Mouse (Mus musculus): ENCODE data around the gene Maml1. TPM values are rescaled to one million over a fixed set of nuclear protein-coding genes. Genes with fewer than 3 reads are reported as not detected.

Gene Maml1
- total RNA-seq, 2 experiments from 2014 or later: 8.8 to 8.9 TPM

GRCm38 (mm10) chr11:50252166-50252565 lies 39.9 kb downstream of the Maml1 start:
- DNase-seq (ENCODE audit: low spot score in 2 of 2): no peak
- intact Hi-C loops (cut with DNase I): no loop called here

DNA sequence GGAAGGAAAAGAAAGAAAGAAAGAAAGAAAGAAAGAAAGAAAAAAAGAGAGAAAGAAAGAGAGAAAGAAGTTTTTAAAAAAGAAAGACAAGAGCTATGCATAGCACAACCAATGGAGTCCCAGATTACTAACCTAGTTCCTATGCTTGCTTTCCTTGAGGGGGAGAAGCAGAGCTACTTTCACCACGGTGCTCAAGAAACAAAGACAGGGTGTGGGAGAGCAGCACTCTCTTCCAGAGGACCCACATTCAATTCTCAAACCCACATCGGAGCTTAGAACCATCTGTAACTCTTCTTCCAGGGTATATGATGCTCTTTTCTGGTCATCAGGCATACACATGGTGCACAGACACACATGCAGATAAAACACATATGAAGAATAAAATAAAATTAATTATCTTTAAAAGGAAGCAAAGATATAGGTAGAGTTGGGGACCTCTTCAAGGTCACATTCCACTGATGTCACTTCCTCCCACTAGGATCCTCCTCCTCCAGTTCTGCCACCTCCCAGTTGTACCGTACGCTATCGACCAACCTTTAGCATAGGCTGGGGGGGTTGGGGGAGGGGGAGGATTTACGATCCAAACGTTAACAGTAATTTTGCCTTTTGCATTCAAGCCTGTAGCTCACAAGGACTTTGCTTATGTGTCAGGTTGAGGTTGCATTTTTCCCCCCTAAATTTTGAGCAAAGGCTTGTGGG lies 43.5 kb downstream of the Maml1 start:
- intact Hi-C loops (cut with DNase I): no loop called here
- DNase-seq (ENCODE audit: low spot score in 2 of 2): no peak

DNA sequence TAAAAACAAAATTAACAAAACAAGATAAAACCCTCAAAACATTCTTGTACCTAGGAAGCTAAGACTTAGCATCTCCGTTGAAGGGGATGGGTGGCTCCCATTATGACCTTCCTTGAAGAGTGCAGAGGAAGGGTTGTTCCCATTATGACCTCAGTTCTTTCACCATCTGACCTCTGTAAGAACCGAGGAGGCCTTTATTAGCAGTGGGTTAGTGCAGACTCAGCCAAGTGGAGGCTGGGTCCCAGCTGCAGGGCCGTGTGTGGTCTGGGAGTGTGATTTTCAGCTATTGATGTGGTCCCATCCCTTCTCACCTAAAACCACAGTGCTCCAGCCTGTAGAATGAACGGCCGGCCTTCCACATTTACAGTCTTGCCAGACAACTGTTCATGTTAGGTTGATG lies 46.8 kb downstream of the Maml1 start:
- no peak for DNase-seq (ENCODE audit: low spot score in 2 of 2)
- intact Hi-C loops (cut with DNase I): no loop called here

- intact Hi-C loops (cut with DNase I): no loop called here
- no peak for DNase-seq (ENCODE audit: low spot score in 2 of 2)
Observed at GRCm38 (mm10) chr11:50243926-50244325, 48.2 kb downstream of the Maml1 start.

DNA sequence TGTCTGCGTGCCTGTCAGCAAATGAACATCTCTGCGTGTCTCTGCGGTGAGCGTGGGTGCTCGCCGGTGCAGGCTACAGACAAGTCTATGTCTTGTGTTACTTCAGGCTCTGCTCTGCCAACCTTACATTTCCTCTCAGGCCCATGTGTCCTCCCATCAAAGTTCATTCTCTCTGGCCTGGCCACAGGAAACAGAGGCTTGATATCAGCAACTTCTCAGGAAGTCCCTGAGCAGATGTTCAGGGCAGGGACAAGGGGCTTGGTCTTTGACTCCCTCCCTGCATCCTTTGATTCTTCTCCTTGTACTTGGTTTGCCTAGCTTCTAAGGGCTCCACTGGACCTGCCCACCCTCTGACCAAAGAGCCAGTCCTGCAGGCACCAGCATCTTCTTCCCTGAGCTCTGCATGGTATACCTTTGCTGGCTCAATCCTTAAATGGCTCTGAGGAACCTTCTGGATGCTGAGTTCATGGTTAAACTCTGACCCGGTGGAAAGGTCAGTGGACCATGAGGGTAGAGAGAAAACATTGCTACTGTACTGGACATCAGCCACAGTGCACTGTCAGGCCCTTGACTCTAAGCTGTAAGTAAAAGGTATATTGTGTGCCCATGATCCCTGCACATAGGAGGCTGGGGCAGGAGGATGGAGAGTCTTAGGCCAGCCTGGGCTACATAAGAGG lies 51.7 kb downstream of the Maml1 start:
- intact Hi-C loops (cut with DNase I): no loop called here
- peak in 1 of 2 experiments; percentile 43 for DNase-seq (ENCODE audit: low spot score in 2 of 2)

DNA sequence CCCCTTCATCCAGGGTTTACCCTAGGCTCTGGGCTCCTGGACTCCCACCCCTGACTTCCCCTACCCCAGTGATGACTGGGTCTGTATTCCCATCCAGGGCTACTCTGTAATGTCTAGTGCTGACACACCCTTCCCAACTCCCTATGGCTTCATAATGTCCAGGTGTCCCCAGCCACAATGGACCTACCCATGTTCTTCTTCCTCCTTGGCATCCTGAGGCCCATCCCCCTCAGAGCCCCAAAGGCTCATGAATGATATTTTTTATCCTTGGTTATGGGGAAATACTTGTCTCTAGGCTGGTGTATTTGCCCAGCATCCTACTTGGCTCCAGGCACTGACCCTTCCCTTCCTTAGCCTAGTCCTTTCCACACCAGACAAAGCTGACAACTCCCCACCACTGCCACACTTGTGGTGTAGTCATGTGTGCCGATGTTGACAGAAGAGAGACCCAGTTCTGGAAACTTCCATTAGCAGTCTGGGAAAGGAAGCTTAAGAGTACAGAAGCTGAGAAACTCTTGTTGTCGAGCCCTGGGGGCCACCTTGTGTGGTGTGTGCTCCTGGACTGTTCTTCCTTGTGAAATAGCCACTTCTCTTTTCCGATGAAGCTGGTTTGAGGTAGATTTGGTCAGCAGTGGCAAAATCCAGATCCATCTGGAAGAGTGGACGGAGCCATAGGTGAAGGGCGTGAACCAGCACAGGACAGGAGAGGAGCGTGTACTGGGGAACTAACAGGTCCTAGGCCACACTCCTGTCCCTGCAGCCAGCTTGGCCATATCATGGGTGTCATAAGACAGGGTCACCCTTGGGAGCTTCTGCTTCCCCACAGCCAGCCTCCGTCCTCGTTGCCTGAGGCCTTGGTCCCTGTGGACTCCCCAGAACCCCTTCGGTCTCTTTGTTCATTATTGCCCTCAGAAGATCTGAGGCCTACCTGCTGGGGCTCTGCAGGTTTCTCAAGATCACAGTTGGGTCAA lies 53.0 kb downstream of the Maml1 start:
- no peak for DNase-seq (ENCODE audit: low spot score in 2 of 2)
- intact Hi-C loops (cut with DNase I): loop anchor here (5.0 kb wide), 2 partner anchors 53 to 123 kb away; partner anchors contain the start of gene Maml1

GRCm38 (mm10) chr11:50238324-50238723 lies 53.8 kb downstream of the Maml1 start, which contains the start of gene Ltc4s:
Ltc4s (minus strand) TSS chr11:50238616.
- DNase-seq (ENCODE audit: low spot score in 2 of 2): no peak
- intact Hi-C loops (cut with DNase I): loop anchor here (5.0 kb wide), 2 partner anchors 54 to 124 kb away; partner anchors contain the start of gene Maml1

- no peak for DNase-seq (ENCODE audit: low spot score in 2 of 2)
Observed at GRCm38 (mm10) chr11:50236937-50237835, 54.9 kb downstream of the Maml1 start.

DNA sequence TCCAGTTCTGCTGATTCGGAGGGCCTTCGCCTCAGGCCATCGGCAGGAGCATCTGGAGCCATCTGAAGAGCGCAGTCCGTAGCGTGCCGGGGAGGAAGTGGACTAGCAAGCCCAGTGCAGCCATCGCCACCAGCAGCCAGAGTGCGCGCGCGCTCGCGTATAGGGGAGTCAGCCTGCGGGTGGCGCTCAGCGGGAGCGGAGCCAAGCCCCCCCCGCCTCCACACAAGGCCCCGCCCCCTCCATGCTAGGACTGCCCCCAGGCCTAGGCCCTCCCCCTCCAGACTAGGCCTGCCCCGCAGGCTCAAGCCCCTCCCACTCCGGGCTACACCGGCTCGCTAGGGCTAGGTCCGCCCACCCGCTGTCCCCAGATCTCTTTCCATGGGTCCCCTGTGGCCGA lies 55.6 kb downstream of the Maml1 start:
- intact Hi-C loops (cut with DNase I): loop anchor here (5.0 kb wide), 2 partner anchors 56 to 126 kb away; partner anchors contain the start of gene Maml1
- DNase-seq (ENCODE audit: low spot score in 2 of 2): peak; percentile 83 to 85

More at GRCm38 (mm10) chr11:50236937-50237835, 54.9 kb downstream of the Maml1 start:
- intact Hi-C loops (cut with DNase I): loop anchor here (5.0 kb wide), 2 partner anchors 55 to 125 kb away; partner anchors contain the start of gene Maml1

DNA sequence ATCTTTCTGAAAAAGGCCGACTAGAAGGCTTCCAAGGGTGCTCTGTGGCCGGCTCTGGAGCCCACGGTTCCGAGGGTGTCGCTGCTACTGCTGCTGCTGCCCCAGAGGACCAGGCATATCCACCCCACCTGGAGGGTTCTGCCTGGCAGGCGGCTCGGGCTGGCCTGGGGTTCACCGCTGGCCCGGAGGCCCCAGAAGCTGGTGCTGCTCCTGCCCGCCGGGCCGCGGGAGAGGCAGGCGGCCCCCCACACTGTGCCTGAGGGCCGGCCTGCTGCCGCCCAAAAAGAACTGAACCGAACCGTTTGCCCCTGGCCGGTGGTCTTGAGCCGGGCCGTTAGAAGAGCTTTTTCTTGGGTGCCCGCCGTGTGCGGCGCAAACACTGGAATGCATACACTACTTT lies 57.5 kb downstream of the Maml1 start:
- DNase-seq (ENCODE audit: low spot score in 2 of 2): no peak
- intact Hi-C loops (cut with DNase I): loop anchor here (5.0 kb wide), 2 partner anchors 58 to 128 kb away; partner anchors contain the start of gene Maml1

GRCm38 (mm10) chr11:50233993-50234392 lies 58.1 kb downstream of the Maml1 start:
- no peak for DNase-seq (ENCODE audit: low spot score in 2 of 2)
- intact Hi-C loops (cut with DNase I): no loop called here

GRCm38 (mm10) chr11:50233022-50233421 lies 59.1 kb downstream of the Maml1 start:
- intact Hi-C loops (cut with DNase I): no loop called here
- DNase-seq (ENCODE audit: low spot score in 2 of 2): peak in 1 of 2 experiments; percentile 52

DNA sequence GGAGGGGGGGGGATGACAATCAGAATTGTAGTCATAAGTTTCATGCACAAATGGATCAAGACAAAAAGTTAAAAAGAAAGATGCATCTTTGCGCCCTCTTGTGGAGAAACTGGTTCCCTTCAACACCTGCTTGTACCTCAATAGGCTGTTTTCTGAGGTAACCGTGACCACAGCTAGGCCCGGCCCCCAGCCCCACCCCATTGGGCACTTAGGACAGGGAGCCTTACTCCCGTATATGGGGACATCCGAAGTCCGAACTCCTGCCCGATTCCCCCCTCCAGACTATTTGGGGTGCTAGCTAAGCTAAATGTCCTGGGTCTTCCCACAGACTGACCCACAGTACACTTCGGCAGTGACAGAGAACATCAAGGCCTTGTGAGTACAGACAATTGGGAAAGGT lies 60.7 kb downstream of the Maml1 start:
- peak; percentile 79 to 86 for DNase-seq (ENCODE audit: low spot score in 2 of 2)
- intact Hi-C loops (cut with DNase I): no loop called here

DNA sequence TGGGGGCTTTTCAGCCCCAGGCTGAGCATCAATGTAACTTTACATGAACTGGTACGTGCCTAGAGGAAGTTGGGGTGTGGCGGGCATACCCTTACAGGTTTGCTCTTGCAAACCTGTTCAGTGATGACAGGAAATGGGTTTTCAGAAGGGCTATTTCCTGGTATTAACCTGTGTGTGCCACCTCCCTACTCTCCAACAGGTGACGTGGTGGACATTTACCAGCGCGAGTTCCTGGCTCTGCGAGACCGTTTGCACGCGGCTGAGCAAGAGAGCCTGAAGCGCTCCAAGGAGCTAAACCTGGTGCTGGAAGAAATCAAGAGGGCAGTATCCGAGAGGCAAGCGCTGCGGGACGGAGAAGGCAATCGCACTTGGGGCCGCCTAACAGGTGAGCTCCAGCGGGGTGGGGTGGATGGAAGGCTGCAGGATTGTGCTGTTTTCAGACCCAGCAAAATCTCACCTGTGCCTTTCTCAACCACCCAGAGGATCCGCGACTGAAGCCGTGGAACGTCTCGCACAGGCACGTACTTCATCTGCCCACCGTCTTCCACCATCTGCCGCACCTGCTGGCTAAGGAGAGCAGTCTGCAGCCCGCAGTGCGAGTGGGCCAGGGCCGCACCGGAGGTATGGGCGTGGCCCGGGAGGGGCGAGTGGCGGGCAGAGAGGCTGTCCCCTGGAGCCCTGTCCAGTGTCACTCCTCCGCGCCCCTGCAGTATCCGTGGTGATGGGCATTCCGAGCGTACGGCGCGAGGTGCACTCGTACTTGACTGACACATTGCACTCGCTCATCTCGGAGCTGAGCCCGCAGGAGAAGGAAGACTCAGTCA lies 61.4 kb downstream of the Maml1 start:
- intact Hi-C loops (cut with DNase I): no loop called here
- DNase-seq (ENCODE audit: low spot score in 2 of 2): no peak

DNA sequence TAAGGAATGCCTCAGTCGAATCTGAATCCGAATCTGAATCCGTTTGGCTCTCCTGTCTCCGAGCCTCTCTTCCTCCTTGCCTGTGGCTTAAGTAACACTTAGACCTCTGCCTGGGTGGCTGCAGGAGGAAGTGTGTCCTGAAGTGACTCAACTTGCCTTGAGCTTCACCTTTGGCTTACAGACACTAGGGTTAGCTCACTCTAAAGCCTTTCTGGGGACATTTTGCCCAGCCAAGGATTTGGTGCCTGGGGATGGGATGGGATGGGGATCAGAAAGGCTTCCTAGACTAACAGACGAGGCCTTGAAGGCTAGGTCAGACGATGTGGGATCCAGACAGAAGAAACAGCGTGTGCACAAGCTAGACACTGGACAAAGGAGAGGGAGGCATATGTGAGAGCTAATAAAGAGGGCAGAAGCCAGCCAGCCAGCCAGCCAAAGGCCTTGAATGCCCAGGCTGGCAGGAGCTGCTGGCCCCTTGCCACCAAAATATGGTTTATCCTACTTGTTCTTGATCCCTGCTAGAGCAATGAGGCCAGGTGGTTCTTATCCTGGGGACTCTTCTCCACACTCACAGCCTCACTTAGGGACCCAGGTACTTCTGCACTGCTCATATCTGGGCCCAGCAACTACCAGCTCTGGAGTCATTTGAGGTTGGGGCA lies 62.7 kb downstream of the Maml1 start:
- DNase-seq (ENCODE audit: low spot score in 2 of 2): no peak
- intact Hi-C loops (cut with DNase I): no loop called here

- intact Hi-C loops (cut with DNase I): no loop called here
- no peak for DNase-seq (ENCODE audit: low spot score in 2 of 2)
Observed at GRCm38 (mm10) chr11:50228772-50229171, 63.3 kb downstream of the Maml1 start.

DNA sequence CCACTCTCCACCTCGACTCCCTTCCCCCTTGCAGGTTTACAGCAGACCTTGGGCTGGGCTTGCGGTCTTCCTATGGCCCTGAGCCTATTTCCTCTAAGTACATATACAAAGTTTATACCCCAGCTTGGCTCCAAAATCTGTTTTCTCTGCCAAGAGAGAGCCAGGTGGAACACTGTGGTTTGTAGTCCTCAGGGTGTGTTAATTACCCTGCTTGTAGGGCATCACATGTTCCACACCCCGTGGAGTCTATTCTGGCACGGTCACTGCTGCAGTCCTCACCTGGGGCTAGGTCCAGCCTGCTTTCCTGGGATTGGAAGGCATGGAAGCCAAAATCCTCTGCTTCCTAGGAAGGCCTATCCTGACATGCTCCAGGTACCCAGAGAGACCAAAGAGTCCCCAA lies 64.4 kb downstream of the Maml1 start:
- no peak for DNase-seq (ENCODE audit: low spot score in 2 of 2)
- intact Hi-C loops (cut with DNase I): no loop called here
